Mouse (Mus musculus): Measurements from ENCODE around the gene Trp53tg5.
A peak's percentile ranks its signal among the peaks of the same experiment; 100 is the strongest.

Trp53tg5 gene

DNA sequence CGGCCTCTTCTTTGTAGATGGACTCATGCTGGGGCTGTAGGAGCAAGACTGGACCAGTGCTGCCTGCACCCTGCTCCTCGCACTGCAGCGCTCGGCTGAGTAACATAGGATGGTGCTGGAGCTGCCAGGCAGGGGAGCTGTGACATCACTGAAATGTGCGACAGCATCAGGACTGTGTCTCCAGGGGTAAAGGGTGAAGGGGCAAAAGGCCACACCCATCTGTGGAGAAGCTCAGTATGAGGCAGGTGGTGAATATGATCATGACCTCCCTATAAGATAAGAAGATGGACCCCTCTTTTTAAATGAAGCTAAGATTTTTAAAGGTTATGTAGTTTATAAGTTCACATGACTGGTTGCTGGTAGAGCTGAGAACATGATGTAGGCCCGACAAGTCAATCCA, at the start of gene Trp53tg5:
TSS of gene Trp53tg5 (minus strand) at position 101 of the 400 bp plus-strand sequence.
- no peak for DNase-seq (ENCODE audit: low spot score)

DNA sequence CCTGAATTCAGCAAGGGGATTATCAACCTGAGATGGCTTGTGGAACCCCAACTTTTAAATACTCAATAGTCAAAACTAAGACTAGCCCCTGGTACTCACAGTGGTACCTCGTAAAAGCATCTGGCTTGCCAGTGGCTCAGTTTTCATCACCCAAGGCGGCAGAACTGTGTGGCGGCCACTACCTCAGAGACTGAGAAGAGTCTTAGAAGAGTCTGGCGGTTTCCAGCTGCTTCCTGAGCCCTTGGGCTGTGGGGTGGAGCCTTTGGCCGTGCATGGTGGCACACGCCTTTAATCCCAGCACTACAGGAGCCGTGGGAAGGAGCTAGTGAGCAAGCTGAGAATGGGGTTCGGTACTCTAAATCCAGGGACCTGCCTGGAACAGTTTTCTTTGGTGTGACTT, 48.8 kb upstream of the Trp53tg5 start:
- no peak for DNase-seq (ENCODE audit: low spot score)

DNA sequence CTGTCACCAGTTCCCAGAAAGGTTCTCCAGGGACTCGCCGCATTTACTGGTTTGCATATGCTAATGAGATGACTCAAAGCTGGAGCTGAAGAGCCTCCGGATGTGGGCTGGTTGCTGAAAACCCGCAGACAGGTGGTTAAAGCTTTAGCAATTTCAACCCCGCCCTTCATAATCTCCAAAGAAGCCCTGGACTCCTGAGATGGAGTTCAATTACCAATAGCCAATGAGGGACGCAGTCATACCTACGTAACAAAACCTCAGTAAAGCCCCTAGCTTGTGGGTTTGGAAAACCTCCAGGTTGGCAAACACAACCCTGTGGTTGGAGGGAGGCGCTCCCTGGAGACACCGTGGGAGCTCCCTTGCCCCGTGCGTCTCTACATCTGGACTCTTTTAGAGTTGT, 48.3 kb upstream of the Trp53tg5 start:
- DNase-seq (ENCODE audit: low spot score) = no peak

DNA sequence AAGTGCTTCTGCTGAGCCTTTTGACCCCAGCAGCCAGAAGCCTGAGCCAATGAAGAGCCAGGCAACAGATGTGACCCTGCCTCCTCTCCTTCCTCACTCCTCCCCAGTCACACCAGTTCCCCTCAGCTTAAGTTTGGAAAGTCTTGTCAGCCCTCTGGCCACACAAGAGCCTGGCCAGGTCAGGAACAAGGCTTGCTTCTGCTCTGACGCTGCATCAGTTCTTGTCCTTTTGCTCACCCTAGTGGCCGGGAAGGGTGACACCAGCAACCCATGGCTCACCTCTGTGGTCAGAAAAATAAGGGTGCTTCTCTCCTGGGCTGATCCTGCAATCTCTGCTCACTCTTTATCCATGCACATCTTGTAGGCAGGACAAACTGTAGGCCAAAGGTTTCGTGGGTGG, 47.3 kb upstream of the Trp53tg5 start:
- no peak for DNase-seq (ENCODE audit: low spot score)

DNA sequence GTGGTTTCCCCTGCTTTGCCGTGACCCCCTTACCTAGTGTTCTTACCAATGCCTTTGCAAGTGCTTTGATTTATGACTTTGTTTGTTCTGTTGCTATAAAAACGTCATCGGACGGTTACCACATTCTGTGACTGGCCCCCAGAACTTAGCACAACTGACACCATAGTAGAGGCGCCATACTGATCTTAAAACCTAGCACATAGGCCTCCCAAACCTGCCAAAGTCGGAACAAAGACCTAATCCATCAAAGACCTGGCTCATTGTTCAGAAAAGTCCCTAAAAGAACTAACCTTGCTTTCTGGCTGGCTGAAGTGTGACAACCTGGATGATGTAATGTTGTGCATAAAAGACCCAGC, 45.6 kb upstream of the Trp53tg5 start:
- DNase-seq (ENCODE audit: low spot score) = no peak

DNA sequence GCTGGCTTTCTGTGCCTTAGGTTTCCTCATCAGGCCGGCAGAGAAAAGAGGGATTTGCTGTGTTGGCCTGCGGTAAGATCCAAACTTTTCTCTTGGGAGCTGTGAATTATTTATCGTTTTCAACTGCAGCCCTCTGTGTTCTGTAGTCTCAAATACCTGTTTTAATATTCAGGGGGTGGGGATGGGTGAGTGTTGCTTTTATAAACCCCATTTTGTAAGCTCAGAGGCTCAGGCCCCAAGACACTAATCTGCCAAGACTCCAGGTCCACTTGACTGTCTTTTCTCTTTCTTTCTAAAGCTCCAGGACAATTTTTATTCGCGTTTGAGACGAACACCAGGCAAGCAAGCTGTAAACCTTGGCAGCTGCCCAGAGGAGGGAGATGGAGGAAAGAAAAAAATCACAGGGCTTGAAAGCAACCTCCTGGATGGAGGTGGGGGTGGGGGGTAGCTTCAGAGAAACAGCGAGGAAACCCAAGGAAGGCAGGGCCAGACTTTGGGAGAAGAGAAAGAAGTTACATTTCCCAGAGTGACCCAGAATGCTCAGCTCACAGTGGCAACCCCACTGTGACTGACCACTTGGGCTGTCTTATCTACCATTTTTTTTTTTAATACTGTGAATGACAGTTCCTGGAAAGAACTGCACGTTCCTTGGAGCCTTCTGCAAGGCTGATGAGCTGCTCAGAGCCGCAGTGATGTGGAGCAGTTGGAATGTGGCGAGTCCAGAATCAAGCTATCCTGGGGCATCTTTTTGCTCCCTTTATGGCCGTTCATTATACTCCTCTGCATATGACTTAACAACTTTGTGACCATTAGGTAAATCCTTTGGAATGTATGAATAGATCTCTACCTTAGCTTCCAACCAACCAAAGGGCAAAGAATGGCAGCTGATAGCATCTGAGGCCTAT, 45.0 kb upstream of the Trp53tg5 start:
- no peak for DNase-seq (ENCODE audit: low spot score)

DNA sequence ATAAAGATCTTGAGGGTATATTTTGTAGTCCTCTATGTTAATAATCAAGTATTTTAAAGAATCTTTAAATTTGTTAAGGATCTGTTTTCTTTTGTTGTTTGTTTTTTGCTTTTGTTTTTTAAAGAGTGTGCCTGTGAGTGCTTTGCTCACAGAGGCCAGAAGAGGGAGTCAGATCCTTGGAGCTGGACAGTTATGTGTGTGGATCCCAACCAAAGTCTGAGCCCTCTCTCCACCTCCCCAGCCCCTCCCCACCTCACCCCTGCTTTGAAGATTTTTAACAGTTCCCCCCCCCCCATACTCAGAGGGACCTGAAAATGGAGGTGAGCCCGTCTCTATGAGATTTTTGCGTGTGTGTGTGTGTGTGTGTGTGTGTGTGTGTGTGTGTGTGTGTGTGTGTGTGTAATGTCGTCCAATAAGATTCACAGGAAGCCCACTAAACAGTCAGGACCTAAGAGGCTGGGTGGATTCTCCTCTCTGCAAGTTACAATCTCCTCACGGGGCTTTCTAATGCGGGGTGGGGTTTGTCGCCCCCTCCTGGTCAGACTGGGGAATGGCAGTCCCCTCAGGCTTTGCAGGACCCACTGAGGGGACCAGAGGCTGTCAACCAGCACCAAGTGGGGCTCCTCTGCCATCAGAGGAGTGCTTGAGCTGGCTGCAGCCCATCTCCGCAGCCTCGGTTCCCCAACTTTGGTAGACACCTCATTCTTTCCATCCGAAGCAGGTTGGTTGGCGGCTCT, 44.1 kb upstream of the Trp53tg5 start:
- DNase-seq (ENCODE audit: low spot score) = peak; percentile 54

DNA sequence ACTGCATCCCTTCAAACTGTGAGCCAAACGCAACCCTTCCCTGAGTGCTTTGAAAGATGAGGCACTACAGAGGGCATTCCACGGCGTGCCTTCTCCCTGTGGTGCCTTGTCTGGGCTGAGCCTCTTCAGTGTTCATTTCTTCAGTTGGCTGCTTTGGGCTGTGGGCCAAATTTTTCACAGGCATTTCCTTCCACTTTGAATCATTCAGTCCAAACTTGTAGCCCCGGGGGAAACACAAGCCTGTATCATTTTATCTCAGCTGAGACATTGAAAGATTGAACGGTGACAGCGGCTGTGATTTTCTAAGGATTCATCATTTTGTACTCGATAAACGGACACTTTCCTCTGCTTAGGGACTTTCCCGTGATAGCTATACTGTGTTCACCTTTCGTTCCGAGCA, 43.1 kb upstream of the Trp53tg5 start:
- no peak for DNase-seq (ENCODE audit: low spot score)

DNA sequence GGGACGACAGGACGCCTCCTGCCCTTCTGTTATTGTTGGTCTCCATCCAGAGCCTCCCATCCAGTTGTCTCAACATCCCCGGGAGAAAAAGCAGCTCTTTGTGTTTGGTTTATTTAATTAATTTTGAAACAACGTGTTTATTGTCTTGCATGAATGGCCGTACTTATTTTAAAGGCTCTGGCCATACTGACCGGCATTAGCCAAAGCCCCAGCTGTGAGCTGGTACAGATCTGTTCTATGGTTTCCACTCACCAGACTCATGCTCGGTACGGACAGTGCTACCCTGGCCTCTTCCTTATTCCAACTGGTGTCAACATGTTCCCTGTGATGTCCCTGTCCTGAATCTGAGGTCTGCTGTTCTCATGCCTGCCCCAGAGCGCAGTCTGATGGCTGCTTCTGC, 42.4 kb upstream of the Trp53tg5 start:
- DNase-seq (ENCODE audit: low spot score) = peak; percentile 34

DNA sequence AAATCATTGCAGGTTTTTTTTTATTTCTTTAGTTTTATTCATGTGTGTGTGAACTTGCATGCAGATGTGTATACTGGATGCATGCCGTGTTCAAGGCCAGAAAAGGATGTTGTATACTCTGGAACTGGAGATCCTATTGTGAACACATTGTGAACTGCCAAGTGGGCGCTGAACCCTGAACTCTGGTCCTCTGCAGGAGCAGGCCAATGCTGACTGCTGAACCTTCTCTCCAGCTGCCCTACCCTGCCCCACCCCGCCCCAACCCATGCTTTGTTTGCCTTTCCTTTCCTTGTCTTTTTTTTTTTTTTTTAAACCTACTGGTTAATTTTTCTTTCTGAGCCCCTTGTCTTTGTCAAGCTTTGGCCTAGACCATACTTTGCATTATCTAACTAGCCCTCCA, 41.4 kb upstream of the Trp53tg5 start:
- no peak for DNase-seq (ENCODE audit: low spot score)

DNA sequence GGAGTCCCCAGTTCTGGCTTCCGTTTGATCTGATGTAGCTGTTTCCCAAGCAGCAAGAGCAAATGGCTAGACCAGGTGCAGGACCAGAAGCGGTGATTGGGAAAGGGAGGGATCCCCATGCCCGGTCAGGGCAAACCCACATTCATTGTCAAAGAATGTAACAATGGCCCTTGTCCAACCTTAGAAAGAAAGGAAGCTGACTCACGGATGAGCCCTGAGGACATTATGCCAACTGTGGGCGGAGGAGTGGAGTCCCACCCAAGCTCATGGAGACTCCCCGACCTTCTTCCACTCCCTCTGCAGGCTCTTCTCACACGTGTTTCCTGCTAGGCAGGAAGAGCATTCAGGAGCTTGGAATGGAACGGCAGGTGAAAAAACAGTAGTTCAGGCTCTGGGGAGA, 39.9 kb upstream of the Trp53tg5 start:
- no peak for DNase-seq (ENCODE audit: low spot score)

DNA sequence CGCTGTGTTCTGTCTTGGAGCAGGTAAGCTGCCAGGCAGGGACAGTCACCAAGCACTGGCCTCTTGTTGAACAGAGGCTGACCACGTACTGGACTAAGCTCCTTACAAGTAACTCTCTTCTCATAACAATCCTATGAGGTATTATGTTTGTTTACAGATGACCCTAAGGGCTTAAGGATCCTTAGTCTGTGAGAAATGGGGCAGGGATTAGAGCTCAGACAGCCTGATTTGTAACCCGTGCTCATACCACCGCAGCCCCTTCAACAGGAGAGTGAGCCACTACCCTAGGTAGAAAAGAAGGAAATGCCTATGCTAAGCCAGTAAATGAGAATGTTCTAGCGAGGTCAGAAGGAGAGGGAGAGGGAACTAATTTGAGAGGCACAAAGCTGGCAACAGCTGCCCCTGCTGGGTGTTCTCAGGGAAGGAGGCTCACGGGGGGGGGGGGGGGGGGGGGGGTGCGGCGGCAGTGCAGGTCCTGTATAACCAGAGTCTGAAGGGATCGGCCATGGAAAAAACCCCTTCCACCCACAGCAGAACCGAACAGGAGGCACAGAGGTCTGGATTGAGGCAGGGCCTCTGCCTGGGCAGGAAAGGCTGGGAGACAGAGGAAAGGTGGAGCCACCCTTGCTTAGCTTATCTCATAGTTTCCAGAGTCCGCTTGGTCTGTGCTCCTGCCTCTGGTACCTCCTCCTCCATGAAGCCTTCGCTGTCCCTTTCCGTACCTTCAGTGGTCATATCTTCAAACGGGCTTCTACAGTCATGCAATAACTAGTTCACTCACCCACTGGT, 38.8 kb upstream of the Trp53tg5 start:
- DNase-seq (ENCODE audit: low spot score) = no peak

DNA sequence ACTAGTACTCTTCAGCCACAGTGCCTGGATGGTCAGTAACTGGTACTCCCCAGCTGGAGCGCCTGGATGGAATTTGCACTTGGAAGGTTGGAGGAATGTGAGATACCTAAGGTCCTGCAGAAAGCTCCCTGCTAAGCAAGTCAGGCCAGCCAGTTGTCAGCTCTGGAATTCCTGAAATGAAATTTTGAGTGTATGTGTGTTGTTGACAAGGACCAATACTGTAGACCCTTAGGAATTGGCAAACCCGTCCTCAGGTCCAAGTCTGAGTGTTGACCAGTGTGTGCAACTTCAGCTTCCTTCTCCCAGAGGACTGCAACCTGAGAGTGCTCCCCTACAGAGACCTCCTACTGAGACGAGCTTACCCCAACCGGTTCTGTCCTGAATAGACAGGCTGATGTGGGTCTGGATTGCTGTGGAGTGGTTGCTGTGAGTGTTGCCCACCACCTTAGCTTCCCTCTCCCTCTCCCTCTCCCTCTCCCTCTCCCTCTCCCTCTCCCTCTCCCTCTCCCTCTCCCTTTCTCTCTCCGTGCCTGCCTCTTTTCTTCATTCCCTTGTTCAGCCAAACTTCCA, 37.2 kb upstream of the Trp53tg5 start:
- no peak for DNase-seq (ENCODE audit: low spot score)

DNA sequence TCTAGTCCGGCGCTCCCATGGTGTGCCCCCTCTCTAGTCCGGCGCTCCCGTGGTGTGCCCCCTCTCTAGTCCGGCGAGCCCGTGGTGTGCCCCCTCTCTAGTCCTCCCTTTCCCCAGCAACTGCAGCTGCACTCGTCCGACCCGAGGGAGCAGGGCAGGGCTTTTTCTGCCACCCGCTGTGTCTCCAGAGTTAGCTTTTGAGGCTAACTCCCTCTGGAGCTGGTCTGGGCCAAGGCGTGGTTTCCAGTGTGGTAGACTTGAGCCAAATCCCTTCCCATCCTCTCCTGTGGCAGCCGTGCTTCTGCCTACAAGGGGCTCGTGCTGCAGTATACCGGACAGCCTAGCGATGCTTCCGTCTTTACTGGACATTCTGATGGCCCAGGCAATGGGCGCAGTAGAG, 34.3 kb upstream of the Trp53tg5 start:
- DNase-seq (ENCODE audit: low spot score) = no peak

DNA sequence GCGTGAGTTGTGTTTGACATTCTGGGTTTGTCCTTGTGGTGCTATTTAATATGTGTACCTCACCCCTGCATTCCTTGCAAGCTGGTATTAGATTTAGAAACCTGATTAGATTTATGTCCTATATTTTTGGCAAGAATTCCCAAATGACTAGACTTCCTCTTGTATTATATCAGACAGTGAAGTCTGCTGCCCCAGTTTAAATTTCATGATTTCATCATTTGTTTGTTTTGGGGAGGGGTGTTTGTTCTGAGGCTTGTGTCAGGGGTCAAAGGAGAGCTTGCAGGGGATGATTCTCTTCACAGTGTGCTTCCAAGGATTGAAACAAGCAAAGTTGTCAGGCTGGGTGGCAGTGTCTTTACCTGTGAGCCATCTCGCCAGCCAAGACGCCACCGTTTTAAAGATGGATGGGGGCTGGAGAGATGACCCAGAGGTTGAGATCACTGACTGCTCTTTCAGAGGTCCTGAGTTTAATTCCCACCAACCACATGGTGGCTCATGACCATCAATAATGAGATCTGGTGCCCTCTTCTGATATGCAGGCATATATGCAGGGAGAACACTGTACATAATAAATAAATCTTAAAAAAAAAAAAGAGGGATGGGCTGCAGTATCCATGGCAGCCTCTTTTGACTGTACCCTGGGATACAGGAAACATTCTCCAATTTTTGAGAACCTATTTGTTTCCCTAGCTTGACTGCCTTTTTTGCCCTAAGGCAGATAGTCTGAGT, 32.3 kb upstream of the Trp53tg5 start:
- no peak for DNase-seq (ENCODE audit: low spot score)

DNA sequence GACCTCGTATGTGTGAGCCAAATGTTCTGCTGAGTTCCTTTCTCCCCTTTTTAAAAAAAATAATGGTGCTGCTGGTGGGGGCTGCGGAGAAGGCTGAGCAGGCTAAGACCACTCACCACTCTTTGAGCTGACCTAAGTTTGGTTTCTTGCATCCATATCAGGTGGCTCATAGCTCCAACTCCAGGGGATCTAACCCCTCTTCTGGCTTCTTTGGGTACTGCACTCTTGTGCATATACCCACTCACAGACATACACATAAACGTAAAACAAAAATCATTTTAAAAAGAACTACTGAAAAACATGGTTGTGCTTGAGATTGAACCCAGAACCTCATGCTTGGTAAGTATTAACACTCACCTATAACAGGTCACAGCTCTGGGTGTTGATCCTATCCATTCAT, 31.4 kb upstream of the Trp53tg5 start:
- no peak for DNase-seq (ENCODE audit: low spot score)

DNA sequence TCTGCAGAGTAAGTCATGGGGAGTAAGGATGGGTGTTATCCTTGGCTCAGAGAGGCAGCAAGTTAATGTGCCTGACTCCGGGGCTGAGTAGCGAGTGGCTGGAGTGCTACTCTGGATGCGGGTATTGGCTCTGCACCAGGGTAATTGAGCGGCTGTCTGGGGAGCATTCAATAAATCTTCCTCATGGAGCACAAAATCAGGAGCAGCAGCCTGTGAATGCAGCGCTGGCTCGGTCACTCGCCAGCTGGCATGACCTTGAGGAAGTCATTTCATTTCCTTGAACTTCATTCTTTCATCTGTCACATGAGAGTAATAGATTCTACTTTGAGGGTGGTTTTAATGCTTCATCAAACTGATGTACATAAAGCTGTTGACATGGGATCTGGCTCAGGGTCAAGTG, 27.0 kb upstream of the Trp53tg5 start:
- no peak for DNase-seq (ENCODE audit: low spot score)

DNA sequence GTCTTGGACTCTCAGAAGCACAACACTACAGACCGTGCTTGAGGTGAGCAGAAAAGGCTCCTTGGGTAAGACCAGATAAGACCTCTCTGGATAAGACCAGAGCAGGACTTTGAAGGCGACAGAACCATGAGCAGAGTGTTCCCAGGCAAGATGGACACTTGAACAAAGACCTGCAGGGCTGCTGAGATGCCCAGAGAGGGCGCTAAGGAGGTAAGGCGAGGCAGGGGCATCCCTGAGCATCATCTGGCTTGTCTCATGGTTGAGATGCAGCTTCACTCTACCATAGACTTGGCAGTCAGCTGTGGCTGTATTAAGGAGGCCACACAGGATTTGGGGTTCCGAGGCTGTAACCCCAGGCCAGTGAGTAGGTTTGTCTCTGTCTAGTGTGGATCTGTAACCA, 25.8 kb upstream of the Trp53tg5 start:
- DNase-seq (ENCODE audit: low spot score) = no peak

DNA sequence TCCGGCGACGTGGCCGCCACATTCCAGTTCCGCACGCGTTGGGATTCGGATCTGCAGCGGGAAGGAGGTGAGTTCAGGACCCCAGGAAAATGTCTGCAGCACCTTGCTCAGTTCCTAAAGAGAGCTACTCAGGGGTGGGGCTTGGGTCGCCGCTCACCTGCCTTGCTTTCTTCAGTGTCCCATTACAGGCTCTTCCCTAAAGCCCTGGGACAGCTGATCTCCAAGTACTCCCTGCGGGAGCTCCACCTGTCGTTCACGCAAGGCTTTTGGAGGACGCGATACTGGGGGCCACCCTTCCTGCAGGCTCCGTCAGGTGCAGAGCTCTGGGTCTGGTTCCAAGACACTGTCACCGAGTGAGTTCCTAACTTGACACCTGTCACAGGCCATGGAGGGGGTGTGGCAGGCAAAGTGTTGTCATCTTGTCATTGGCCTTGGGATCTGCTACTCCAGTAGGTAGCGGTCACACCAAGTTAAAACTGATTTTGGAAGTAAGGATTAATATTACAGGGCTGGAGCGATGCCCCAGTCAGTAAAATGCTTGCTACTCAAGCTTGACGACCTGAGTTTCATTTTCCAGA, 24.3 kb upstream of the Trp53tg5 start:
- no peak for DNase-seq (ENCODE audit: low spot score)

DNA sequence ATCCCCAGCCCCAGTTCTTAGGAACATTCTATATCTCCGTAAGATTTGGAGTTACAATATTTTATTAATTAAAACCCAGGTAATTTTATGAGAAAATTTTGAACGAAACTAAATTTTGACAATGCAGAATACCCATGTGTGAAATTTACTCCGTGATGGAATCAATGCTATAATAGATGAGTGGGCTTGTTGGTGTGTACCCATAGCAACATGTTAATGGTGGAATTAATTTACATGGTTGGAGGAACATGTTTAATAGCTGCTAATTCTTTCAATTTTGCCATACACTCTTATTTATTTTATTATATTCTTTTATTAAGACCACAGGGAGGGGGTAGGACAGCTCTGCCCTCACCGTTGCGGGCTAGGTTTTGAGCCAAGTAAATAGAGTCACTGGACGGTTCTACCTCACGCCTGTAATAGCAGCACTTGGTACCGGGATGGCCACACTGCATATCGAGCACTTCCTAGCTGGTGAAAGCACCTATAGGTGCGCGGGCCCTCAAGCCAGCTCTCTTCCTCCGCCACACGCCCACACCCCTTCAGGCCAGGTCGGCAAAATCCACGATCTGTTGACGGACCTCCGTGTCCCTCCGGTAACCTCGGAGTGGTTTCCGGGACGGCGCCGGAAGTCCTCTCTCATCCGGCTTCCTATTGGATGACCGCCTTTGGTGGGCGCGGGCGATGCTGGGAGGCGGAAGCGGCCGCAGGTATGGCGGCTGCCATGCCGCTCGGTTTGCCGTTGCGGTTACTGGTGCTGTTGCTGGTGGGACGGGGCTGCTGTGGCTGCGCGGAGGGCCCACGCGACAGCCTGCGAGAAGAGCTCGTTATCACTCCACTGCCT, 23.5 kb upstream of the Trp53tg5 start, which contains the start of gene Pigt:
TSS of gene Pigt (plus strand) at position 674 of the 844 bp plus-strand sequence.
- peak; percentile 77 for DNase-seq (ENCODE audit: low spot score)

Data from left cerebral cortex, adult 11 months (tissue).